Mouse (Mus musculus) cortical plate, adult 2 months (tissue): ENCODE measurements at regions not wholly inside any gene's neighbourhood (a gene's known extent, or its start where the extent isn't known, plus 50 kb on each side); places are given as distances from the start of the nearest gene placed in this dataset.

Experiments used
- CTCF ChIP-seq: fragments of 200-500 bp; IDR thresholded peaks from 2 replicates; pipeline ENCODE4 v1.5.1; 2011; ENCODE audit warnings: mild to moderate bottlenecking, control low read depth, low read length; ENCODE audit not compliant: insufficient read depth; ENCODE audit errors: extremely low read depth
- POLR2A ChIP-seq: fragments of 200-500 bp; IDR thresholded peaks from 2 replicates; pipeline ENCODE4 v1.6.1; 2011; ENCODE audit warnings: mild to moderate bottlenecking, low read length, control low read depth; ENCODE audit not compliant: insufficient read depth; ENCODE audit errors: extremely low read depth

- TF ChIP-seq CTCF (no peak), POLR2A (no peak)
Observed at GRCm38 (mm10) chr3:37962811-37963210, 238.5 kb upstream of the Gm5148 start.
